Mouse (Mus musculus) E14TG2a.4 (cell line): Measurements from ENCODE around the gene Foxf1.

Source experiments
- CTCF ChIP-seq: conservative IDR thresholded peaks from 2 replicates; pipeline ENCODE4 v1.5.1; 2014; ENCODE audit warnings: low read length
- POU5F1 ChIP-seq: IDR thresholded peaks from 2 replicates; pipeline ENCODE4 v1.6.1; 2014; ENCODE audit warnings: low read length, borderline replicate concordance

DNA sequence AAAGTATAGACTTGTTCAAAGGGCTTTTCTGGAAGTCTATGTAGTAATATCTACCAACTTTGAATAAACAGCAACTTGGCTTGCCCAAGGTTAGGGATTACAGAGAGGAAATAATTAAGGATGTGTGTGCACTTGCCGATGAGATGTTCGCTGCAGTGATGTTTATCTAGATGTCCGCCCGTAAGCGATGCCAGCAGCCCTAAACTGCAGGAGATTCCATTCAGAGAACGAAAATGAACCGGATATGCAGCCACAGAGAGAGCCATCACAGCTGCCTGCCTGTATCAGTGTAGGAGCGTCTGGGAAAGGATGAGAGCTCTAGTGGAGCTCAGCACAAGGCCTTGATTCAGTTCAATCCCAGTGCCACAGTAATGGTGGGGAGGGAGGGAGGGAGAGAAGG, 48.6 kb upstream of the Foxf1 start:
- TF ChIP-seq CTCF (no peak), POU5F1 (no peak)
